Mouse (Mus musculus) ES-E14 (cell line): ENCODE results near the gene 1700001O22Rik.

Source experiments
- CHD2 ChIP-seq: IDR thresholded peaks from 2 replicates; pipeline ENCODE4 v1.6.1; 2014; ENCODE audit warnings: mild to moderate bottlenecking, low read depth, low read length, inconsistent platforms
- HCFC1 ChIP-seq: IDR thresholded peaks from 2 replicates; pipeline ENCODE4 v1.6.1; 2012; ENCODE audit warnings: low read length, inconsistent platforms, borderline replicate concordance; ENCODE audit not compliant: insufficient read depth
- MAFK ChIP-seq: IDR thresholded peaks from 2 replicates; pipeline ENCODE4 v1.6.1; 2014; ENCODE audit warnings: mild to moderate bottlenecking, low read depth, low read length, inconsistent platforms; ENCODE audit not compliant: insufficient read depth
- ZNF384 ChIP-seq: IDR thresholded peaks from 2 replicates; pipeline ENCODE4 v1.6.1; 2012; ENCODE audit warnings: low read depth, low read length, inconsistent platforms

DNA sequence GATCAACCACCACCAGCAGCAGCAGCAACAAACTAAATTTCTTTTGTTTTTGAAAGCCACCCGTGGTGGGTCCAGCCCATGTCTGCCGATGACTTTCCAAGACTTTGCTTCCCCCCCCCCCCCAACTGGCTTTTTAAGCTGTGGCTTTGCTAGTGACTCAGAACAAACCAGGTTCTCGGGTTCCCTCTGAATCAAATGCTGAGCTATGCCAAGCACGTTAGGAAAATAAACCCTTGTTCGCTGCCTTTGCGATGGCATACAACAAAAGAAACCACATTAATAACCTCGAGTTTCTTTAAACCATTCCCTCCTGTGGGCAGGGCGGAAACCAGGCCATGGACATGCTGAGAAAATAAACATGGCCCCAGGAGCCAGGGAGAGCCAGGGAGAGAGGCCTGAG is 44.7 kb upstream of the 1700001O22Rik start:
- TF ChIP-seq ZNF384, result no peak
- TF ChIP-seq MAFK, result no peak
- TF ChIP-seq HCFC1, result no peak
- no peak for TF ChIP-seq CHD2
